Comparison of ENCODE assay signal across 21 mouse cellular contexts in the genomic region with DNA sequence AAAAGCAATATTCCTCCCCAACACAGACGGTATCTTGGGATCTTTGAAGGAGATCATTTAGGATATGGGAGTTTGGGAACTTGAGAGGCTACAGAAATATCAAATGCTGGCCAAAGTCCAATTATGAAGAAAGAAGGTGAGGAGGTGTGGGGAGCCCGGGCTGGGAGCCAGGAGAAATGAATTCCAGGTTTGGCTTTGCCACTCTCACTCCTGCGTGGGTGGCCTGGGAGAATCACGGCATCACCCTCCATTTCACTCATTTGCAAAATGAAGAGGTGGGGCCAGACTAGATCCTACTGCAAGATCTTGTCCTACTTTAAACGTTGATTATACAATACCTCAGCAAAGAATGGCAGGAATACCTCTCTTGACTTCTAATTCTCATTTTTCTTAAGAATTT. TPM values are rescaled to one million over a fixed set of nuclear protein-coding genes. Genes with fewer than 3 reads are reported as not detected.
DNase-seq lines count a peak whose midpoint lies in the region; ATAC-seq lines count a peak whose summit lies in the region.
"Had no signal": no experiment of that assay in that cellular context is flagged by ENCODE, and none has a peak within 500 bp of the region (broad histone marks: within the 10 kb centered on the region; RNA-seq: fewer than 3 reads in every experiment).

No protein-coding gene starts in this region.

- peak; percentile 26; the same call in 1 of the 2 replicates for ATAC-seq in limb, embryonic 13.5 days (ENCODE audit: low FRiP score, low read depth)
- no peak for ATAC-seq in neural tube, embryonic 15.5 days (ENCODE audit: low FRiP score)
- ATAC-seq: forebrain, postnatal 0 days had no signal

- 50% methylated on average over 5 of the region's 5 CpGs for WGBS in limb, embryonic 13.5 days
- WGBS in limb, embryonic 10.5 days: 79% methylated on average over 5 of the region's 5 CpGs
- 79% methylated on average over 5 of the region's 5 CpGs for WGBS in neural tube, embryonic 15.5 days

- H3K4me2 ChIP-seq in limb, embryonic 13.5 days (replicated peaks): no peak overlapping the region
- H3K4me2 ChIP-seq in neural tube, embryonic 15.5 days: no peak overlapping the region
- H3K4me2 ChIP-seq: heart, embryonic 13.5 days; liver, embryonic 13.5 days had no signal

- no peaks in the 10 kb centered on the region for H3K27me3 ChIP-seq in limb, embryonic 13.5 days
- no peaks in the 10 kb centered on the region for H3K27me3 ChIP-seq in limb, embryonic 10.5 days (ENCODE audit: low read depth, poor library complexity, severe bottlenecking)
- no peaks in the 10 kb centered on the region for H3K27me3 ChIP-seq in neural tube, embryonic 15.5 days (replicated peaks)
- H3K27me3 ChIP-seq: CH12.LX; heart, embryonic 13.5 days; liver, embryonic 13.5 days had no signal

- 0 out of 2 replicates have a peak, but pooled peaks cover 8% of the 10 kb centered on the region for H3K4me1 ChIP-seq in limb, embryonic 13.5 days
- no peaks in the 10 kb centered on the region for H3K4me1 ChIP-seq in limb, embryonic 10.5 days
- H3K4me1 ChIP-seq in neural tube, embryonic 15.5 days: no peaks in the 10 kb centered on the region; the same call in 1 of the 2 replicates
- H3K4me1 ChIP-seq: liver, embryonic 13.5 days had no signal

- H3K36me3 ChIP-seq in limb, embryonic 13.5 days: no peaks in the 10 kb centered on the region
- H3K36me3 ChIP-seq in limb, embryonic 10.5 days: no peaks in the 10 kb centered on the region
- H3K36me3 ChIP-seq in neural tube, embryonic 15.5 days: no peaks in the 10 kb centered on the region
- H3K36me3 ChIP-seq: heart, embryonic 13.5 days; liver, embryonic 13.5 days had no signal

- no peak overlapping the region for H3K4me3 ChIP-seq in limb, embryonic 13.5 days
- H3K4me3 ChIP-seq in limb, embryonic 10.5 days: no peak overlapping the region
- H3K4me3 ChIP-seq in neural tube, embryonic 15.5 days (replicated peaks): no peak overlapping the region
- H3K4me3 ChIP-seq: erythroblast, embryonic 14.5 days; heart, embryonic 13.5 days; liver, embryonic 13.5 days had no signal

- H3K27ac ChIP-seq in limb, embryonic 13.5 days: no peak overlapping the region
- no peak overlapping the region for H3K27ac ChIP-seq in limb, embryonic 10.5 days
- no peak overlapping the region for H3K27ac ChIP-seq in neural tube, embryonic 15.5 days (replicated peaks)
- H3K27ac ChIP-seq: heart, embryonic 13.5 days; liver, embryonic 13.5 days had no signal

- H3K9me3 ChIP-seq in limb, embryonic 13.5 days: no peaks in the 10 kb centered on the region
- H3K9me3 ChIP-seq in limb, embryonic 10.5 days (replicated peaks): no peaks in the 10 kb centered on the region
- no peaks in the 10 kb centered on the region for H3K9me3 ChIP-seq in neural tube, embryonic 15.5 days (replicated peaks)
- H3K9me3 ChIP-seq: heart, embryonic 13.5 days; liver, embryonic 13.5 days had no signal

- DNase-seq in adrenal gland, postnatal 10 days: peak; percentile 17
- no peak for DNase-seq in adrenal gland, postnatal 14 days
- DNase-seq in limb, embryonic 10.5 days (ENCODE audit: low spot score): no peak
- DNase-seq in left cerebral cortex, adult 18-20 months (ENCODE audit: low spot score in 2 of 2): peak; percentile 74 to 87
- peak; percentile 51 for DNase-seq in right cerebral cortex, postnatal 25 days
- no peak for DNase-seq in spleen, postnatal 10 days (ENCODE audit: low spot score in 2 of 2)
- DNase-seq: forebrain, postnatal 0 days; liver, embryonic 13.5 days; lung, postnatal 14 days had no signal

- H3K9ac ChIP-seq in limb, embryonic 13.5 days: no peak overlapping the region
- no peak overlapping the region for H3K9ac ChIP-seq in neural tube, embryonic 15.5 days (replicated peaks)
- H3K9ac ChIP-seq: forebrain, postnatal 0 days; heart, embryonic 13.5 days; liver, embryonic 13.5 days had no signal

RNA-seq across cellular contexts. Expression of gene Serpinb5, which starts 5.1 kb away (rescaled TPM):
- total RNA-seq in adrenal gland, postnatal 10 days (2021): not detected
- not detected in 2 replicates for total RNA-seq in adrenal gland, postnatal 14 days (2021)
- 0.56 and 0.88 TPM in 2 replicates for polyA plus RNA-seq in limb, embryonic 13.5 days (2015; fragmentation: Nextera tagmentation; extraction: Ambion mirVana)
- polyA plus RNA-seq in limb, embryonic 10.5 days (2016; fragmentation: Nextera tagmentation; extraction: Ambion mirVana): 0.13 TPM in 1 of 2 replicates, not detected in the other
- total RNA-seq in left cerebral cortex, adult 18-20 months (2021): under 1 TPM in 1 of 2 experiments, not detected in 1; 0.16 TPM
- polyA plus RNA-seq in neural tube, embryonic 15.5 days (2015; fragmentation: Nextera tagmentation; extraction: Ambion mirVana): 0.29 and 0.41 TPM in 2 replicates
- total RNA-seq: adrenal gland, postnatal 4 days; CH12.LX; forebrain, postnatal 0 days; hematopoietic stem cell, adult 5-6 weeks; left cerebral cortex, postnatal 10 days; neutrophil, adult 5-6 weeks had no signal
- polyA plus RNA-seq: activated CD4-positive, CD25-positive, alpha-beta regulatory T cell, adult 4 months; erythroblast, embryonic 14.5 days; heart, embryonic 13.5 days; inflammation-experienced regulatory T-cells, adult 6 months; kidney, embryonic 14.5 days had no signal

Comparison
In these comparisons a context has a peak if more than half of its experiments do, and no peak if none do; other contexts are left out.
1. DNase-seq: peak in adrenal gland, postnatal 10 days (single experiment), left cerebral cortex, adult 18-20 months (2 of 2) and right cerebral cortex, postnatal 25 days (single experiment); none in adrenal gland, postnatal 14 days (single experiment), limb, embryonic 10.5 days (single experiment) and spleen, postnatal 10 days (0 of 2).